ENCODE assay signal across 8 mouse cellular contexts in the genomic region with DNA sequence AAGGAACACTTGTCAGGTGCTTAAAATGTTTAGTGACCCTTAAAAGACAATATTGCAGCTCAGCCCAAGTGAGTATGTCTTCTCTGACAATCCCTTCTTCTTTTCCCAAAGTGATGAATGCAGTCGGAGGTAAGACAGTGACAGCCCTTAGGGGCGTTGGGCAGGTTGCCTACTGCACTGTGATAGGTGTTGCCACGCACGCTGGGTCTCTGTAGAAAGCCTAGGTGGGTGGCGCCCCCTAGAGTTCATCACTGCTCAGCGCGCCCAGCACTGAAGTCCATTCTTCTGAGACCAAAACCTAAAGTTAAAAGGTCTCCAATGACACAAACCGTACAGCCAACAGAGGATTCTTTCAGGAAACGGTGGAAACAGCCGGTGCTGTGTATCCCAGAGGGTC. TPM values are rescaled to one million over a fixed set of nuclear protein-coding genes. Genes with fewer than 3 reads are reported as not detected.
DNase-seq lines count a peak whose midpoint lies in the region; ATAC-seq lines count a peak whose summit lies in the region.

No protein-coding gene starts in this region.

- H3K27me3 ChIP-seq in heart, embryonic 12.5 days (replicated peaks) = no peaks in the 10 kb centered on the region
- no peaks in the 10 kb centered on the region for H3K27me3 ChIP-seq in neural tube, embryonic 11.5 days (ENCODE audit: control insufficient read depth, insufficient read depth, low read length)

- peaks cover 12% of the 10 kb centered on the region for H3K4me1 ChIP-seq in heart, embryonic 12.5 days (replicated peaks)
- H3K4me1 ChIP-seq in neural tube, embryonic 11.5 days (ENCODE audit: control insufficient read depth, insufficient read depth, low read length) = no peaks in the 10 kb centered on the region

- H3K36me3 ChIP-seq in heart, embryonic 12.5 days = no peaks in the 10 kb centered on the region
- H3K36me3 ChIP-seq in neural tube, embryonic 11.5 days (ENCODE audit: control insufficient read depth, insufficient read depth, low read length) = no peaks in the 10 kb centered on the region

- 16% methylated on average over 10 of the region's 10 CpGs for WGBS in heart, embryonic 12.5 days
- 13% methylated on average over 10 of the region's 10 CpGs for WGBS in neural tube, embryonic 11.5 days

- peak overlapping the region; percentile 61 for H3K4me2 ChIP-seq in heart, embryonic 12.5 days
- H3K4me2 ChIP-seq in neural tube, embryonic 11.5 days (ENCODE audit: low read depth) = peak overlapping the region; percentile 29; the same call in 1 of the 2 replicates

- DNase-seq in adrenal gland, postnatal 10 days = peak; percentile 53
- DNase-seq in adrenal gland, adult 8-10 months = no peak
- peak; percentile 70 for DNase-seq in R1 (ENCODE audit: low read depth, low spot score)
- peak; percentile 71 for DNase-seq in embryo, embryonic 11 days
- DNase-seq in layer of hippocampus, postnatal 25 days (ENCODE audit: extremely low spot score in 1 of 2, low spot score in 1 of 2) = peak; percentile 29 to 74
- peak; percentile 63 for DNase-seq in neural tube, embryonic 11.5 days (ENCODE audit: low spot score)
- peak; percentile 19 to 34 for DNase-seq in thymus, postnatal 10 days (ENCODE audit: low spot score in 2 of 2)

- ATAC-seq in heart, embryonic 12.5 days (ENCODE audit: insufficient number of reproducible peaks, low FRiP score) = no peak
- ATAC-seq in neural tube, embryonic 11.5 days (ENCODE audit: insufficient read depth, low FRiP score, low TSS enrichment) = no peak

- H3K4me3 ChIP-seq in heart, embryonic 12.5 days = 0 out of 2 replicates have a peak overlapping the region, but pooled peaks have one; percentile 12
- H3K4me3 ChIP-seq in neural tube, embryonic 11.5 days (ENCODE audit: low read depth, low read length) = no peak overlapping the region

- peaks cover 9% of the 10 kb centered on the region for H3K9me3 ChIP-seq in heart, embryonic 12.5 days (replicated peaks)
- H3K9me3 ChIP-seq in neural tube, embryonic 11.5 days (ENCODE audit: control insufficient read depth, low read length) = no peaks in the 10 kb centered on the region

- no peak overlapping the region for H3K27ac ChIP-seq in heart, embryonic 12.5 days (ENCODE audit: poor library complexity, severe bottlenecking)
- no peak overlapping the region for H3K27ac ChIP-seq in neural tube, embryonic 11.5 days (ENCODE audit: low read depth, low read length)

- 0 out of 2 replicates have a peak overlapping the region, but pooled peaks have one; percentile 12 for H3K9ac ChIP-seq in heart, embryonic 12.5 days
- no peak overlapping the region for H3K9ac ChIP-seq in neural tube, embryonic 11.5 days (ENCODE audit: low read length)

RNA-seq across cellular contexts. Expression of a gene that starts 46.4 kb away (rescaled TPM):
- 100 to 1,000 TPM; 100 to 109 TPM for total RNA-seq in adrenal gland, postnatal 10 days (2021)
- 100 to 1,000 TPM; 108 to 130 (median 123) TPM for total RNA-seq in adrenal gland, adult 8-10 months (2022)
- polyA plus RNA-seq in heart, embryonic 12.5 days (2016; fragmentation: Nextera tagmentation; extraction: Ambion mirVana) = 74.4 and 75.2 TPM in 2 replicates
- 100 to 1,000 TPM; 109 to 110 TPM for total RNA-seq in layer of hippocampus, postnatal 25 days (2021)
- 46.3 and 46.7 TPM in 2 replicates for polyA plus RNA-seq in neural tube, embryonic 11.5 days (2014; fragmentation: Nextera tagmentation; extraction: Ambion mirVana)

RNA-seq across cellular contexts. Expression of a gene that starts 50.4 kb away (rescaled TPM):
- total RNA-seq in adrenal gland, postnatal 10 days (2021) = 10 to 100 TPM; 26.0 to 29.3 TPM
- 10 to 100 TPM; 36.8 to 59.1 (median 47.9) TPM for total RNA-seq in adrenal gland, adult 8-10 months (2022)
- 11.6 and 13.3 TPM in 2 replicates for polyA plus RNA-seq in heart, embryonic 12.5 days (2016; fragmentation: Nextera tagmentation; extraction: Ambion mirVana)
- total RNA-seq in layer of hippocampus, postnatal 25 days (2021) = 10 to 100 TPM; 52.4 to 59.1 TPM
- polyA plus RNA-seq in neural tube, embryonic 11.5 days (2014; fragmentation: Nextera tagmentation; extraction: Ambion mirVana) = 20.0 and 20.3 TPM in 2 replicates
